Mouse (Mus musculus) CH12.LX (cell line): ENCODE measurements at regions not wholly inside any gene's neighbourhood (a gene's known extent, or its start where the extent isn't known, plus 50 kb on each side); places are given as distances from the start of the nearest gene placed in this dataset.

Experiments used
- DNase-seq: peaks from one replicate; pipeline ENCODE4 v3.0.0-alpha.2; 2013; ENCODE audit errors: extremely low read depth
- H3K27ac ChIP-seq: 2 replicates; pipeline ENCODE4 v1.5.1; 2012; ENCODE audit warnings: low read depth, mild to moderate bottlenecking, control low read depth, moderate library complexity; ENCODE audit not compliant: insufficient read depth
- H3K27me3 ChIP-seq: replicated peaks from 2 replicates; pipeline ENCODE3; 2012; ENCODE audit warnings: inconsistent platforms
- H3K36me3 ChIP-seq, 2 experiments: replicated peaks in 1 of 2; 2 replicates each; pipeline versions ENCODE3 to v1.6.1; 2012; ENCODE audit warnings: inconsistent platforms in 1 of 2, low read length in 1 of 2, mild to moderate bottlenecking in 1 of 2, mixed read lengths in 1 of 2, moderate library complexity in 1 of 2; ENCODE audit not compliant: control insufficient read depth in 1 of 2, insufficient read depth in 1 of 2
- H3K4me1 ChIP-seq, 2 experiments: 2 replicates each; pipeline ENCODE4 v1.6.1; 2012; ENCODE audit warnings: inconsistent platforms in 1 of 2, moderate library complexity in 1 of 2; ENCODE audit not compliant: insufficient read depth in 2 of 2, control insufficient read depth in 1 of 2
- H3K4me2 ChIP-seq: 2 replicates; pipeline ENCODE4 v1.6.1; 2012; ENCODE audit warnings: low read depth, mild to moderate bottlenecking, control low read depth; ENCODE audit not compliant: poor library complexity, insufficient read depth, severe bottlenecking
- H3K4me3 ChIP-seq, 3 experiments: fragments of 150-350 bp in 1 of 3; sonication (generic) in 1 of 3; replicated peaks in 1 of 3; 2 replicates each; pipeline versions ENCODE3 to v1.5.1; 2011 to 2012; ENCODE audit warnings: low read depth in 2 of 3, low read length in 2 of 3, mild to moderate bottlenecking in 2 of 3, moderate library complexity in 2 of 3, control low read depth in 1 of 3, improper control_type of control experiment in 1 of 3, inconsistent platforms in 1 of 3, mixed read lengths in 1 of 3; ENCODE audit not compliant: poor library complexity in 1 of 3
- H3K79me2 ChIP-seq: replicated peaks from 2 replicates; pipeline ENCODE4 v1.6.1; 2012; ENCODE audit warnings: mild to moderate bottlenecking, moderate library complexity; ENCODE audit not compliant: control insufficient read depth, poor library complexity, insufficient read depth, severe bottlenecking; ENCODE audit errors: extremely low read depth
- H3K9ac ChIP-seq: 2 replicates; pipeline ENCODE4 v1.6.1; 2012; ENCODE audit warnings: low read depth, mild to moderate bottlenecking, control low read depth, moderate library complexity; ENCODE audit not compliant: insufficient read depth
- H3K9me3 ChIP-seq: replicated peaks from 2 replicates; pipeline ENCODE3; 2012; ENCODE audit warnings: low read length, inconsistent platforms, mixed read lengths
- CTCF ChIP-seq, 2 experiments: IDR thresholded peaks in 1 of 2; conservative IDR thresholded peaks in 1 of 2; 2 replicates each; pipeline ENCODE4 v1.5.1; 2011 to 2012; ENCODE audit warnings: low read depth in 2 of 2, low read length in 2 of 2, improper control_type of control experiment in 1 of 2, inconsistent platforms in 1 of 2, mild to moderate bottlenecking in 1 of 2, moderate library complexity in 1 of 2
- E2F4 ChIP-seq: IDR thresholded peaks from 2 replicates; pipeline ENCODE4 v1.6.1; 2011; ENCODE audit warnings: low read depth, low read length, improper control_type of control experiment; ENCODE audit not compliant: insufficient replicate concordance
- ELF1 ChIP-seq: IDR thresholded peaks from 2 replicates; pipeline ENCODE4 v1.6.1; 2014; ENCODE audit warnings: low read depth, mild to moderate bottlenecking, inconsistent platforms, low read length, improper control_type of control experiment
- ETS1 ChIP-seq: conservative IDR thresholded peaks from 2 replicates; pipeline ENCODE4 v1.6.1; 2012; ENCODE audit warnings: low read depth, mild to moderate bottlenecking, inconsistent platforms, low read length, improper control_type of control experiment, moderate library complexity
- GABPA ChIP-seq: IDR thresholded peaks from 2 replicates; pipeline ENCODE4 v1.6.1; 2012; ENCODE audit warnings: low read depth, low read length, improper control_type of control experiment, inconsistent platforms; ENCODE audit not compliant: insufficient replicate concordance
- HCFC1 ChIP-seq: IDR thresholded peaks from 2 replicates; pipeline ENCODE4 v1.6.1; 2012; ENCODE audit warnings: low read depth, mild to moderate bottlenecking, inconsistent platforms, low read length, improper control_type of control experiment
- IRF4 ChIP-seq: IDR thresholded peaks from 2 replicates; pipeline ENCODE4 v1.6.1; 2014; ENCODE audit warnings: low read depth, mild to moderate bottlenecking, inconsistent platforms, low read length, improper control_type of control experiment
- JUND ChIP-seq: conservative IDR thresholded peaks from 2 replicates; pipeline ENCODE4 v1.6.1; 2011; ENCODE audit warnings: low read depth, low read length, improper control_type of control experiment
- MAX ChIP-seq: IDR thresholded peaks from 2 replicates; pipeline ENCODE4 v1.6.1; 2011; ENCODE audit warnings: low read length, improper control_type of control experiment
- MAZ ChIP-seq: IDR thresholded peaks from 2 replicates; pipeline ENCODE4 v1.6.1; 2012; ENCODE audit warnings: low read depth, mild to moderate bottlenecking, inconsistent platforms, low read length, improper control_type of control experiment, moderate library complexity
- MEF2A ChIP-seq: IDR thresholded peaks from 2 replicates; pipeline ENCODE4 v1.6.1; 2014; ENCODE audit warnings: low read depth, mild to moderate bottlenecking, inconsistent platforms, low read length, improper control_type of control experiment, borderline replicate concordance
- MYC ChIP-seq: IDR thresholded peaks from 2 replicates; pipeline ENCODE4 v1.6.1; 2011; ENCODE audit warnings: low read depth, mild to moderate bottlenecking, improper control_type of control experiment, low read length
- NELFE ChIP-seq: IDR thresholded peaks from 2 replicates; pipeline ENCODE4 v1.6.1; 2011; ENCODE audit warnings: low read depth, low read length, improper control_type of control experiment
- NRF1 ChIP-seq: IDR thresholded peaks from 2 replicates; pipeline ENCODE4 v1.6.1; 2014; ENCODE audit warnings: low read depth, mild to moderate bottlenecking, inconsistent platforms, low read length, improper control_type of control experiment, moderate library complexity
- PAX5 ChIP-seq: IDR thresholded peaks from 2 replicates; pipeline ENCODE4 v1.6.1; 2012; ENCODE audit warnings: low read length, inconsistent platforms, mixed read lengths
- POLR2A ChIP-seq: IDR thresholded peaks from 2 replicates; pipeline ENCODE4 v1.6.1; 2011; ENCODE audit warnings: low read depth, mild to moderate bottlenecking, improper control_type of control experiment, low read length
- POLR2AphosphoS2 ChIP-seq: IDR thresholded peaks from 2 replicates; pipeline ENCODE4 v1.6.1; 2011; ENCODE audit warnings: low read depth, low read length, improper control_type of control experiment
- RAD21 ChIP-seq: IDR thresholded peaks from 2 replicates; pipeline ENCODE4 v1.6.1; 2011; ENCODE audit warnings: low read depth, mild to moderate bottlenecking, low read length, improper control_type of control experiment, moderate library complexity
- SMC3 ChIP-seq: IDR thresholded peaks from 2 replicates; pipeline ENCODE4 v1.6.1; 2011; ENCODE audit warnings: low read depth, low read length, improper control_type of control experiment
- TCF12 ChIP-seq: IDR thresholded peaks from 2 replicates; pipeline ENCODE4 v1.6.1; 2014; ENCODE audit warnings: low read depth, mild to moderate bottlenecking, inconsistent platforms, low read length, improper control_type of control experiment
- USF1 ChIP-seq: IDR thresholded peaks from 2 replicates; pipeline ENCODE4 v1.6.1; 2014; ENCODE audit warnings: low read depth, mild to moderate bottlenecking, inconsistent platforms, low read length, improper control_type of control experiment
- USF2 ChIP-seq: conservative IDR thresholded peaks from 2 replicates; pipeline ENCODE4 v1.6.1; 2011; ENCODE audit warnings: low read depth, low read length, improper control_type of control experiment
- ZC3H11A ChIP-seq: IDR thresholded peaks from 2 replicates; pipeline ENCODE4 v1.6.1; 2012; ENCODE audit warnings: low read depth, mild to moderate bottlenecking, inconsistent platforms, low read length, improper control_type of control experiment
- ZKSCAN1 ChIP-seq: IDR thresholded peaks from 2 replicates; pipeline ENCODE4 v1.6.1; 2012; ENCODE audit warnings: low read depth, inconsistent platforms, low read length, improper control_type of control experiment, borderline replicate concordance
- ZMIZ1 ChIP-seq: IDR thresholded peaks from 2 replicates; pipeline ENCODE4 v1.6.1; 2012; ENCODE audit warnings: low read depth, mild to moderate bottlenecking, inconsistent platforms, low read length, improper control_type of control experiment
- ZNF384 ChIP-seq: IDR thresholded peaks from 2 replicates; pipeline ENCODE4 v1.6.1; 2012; ENCODE audit warnings: low read depth, low read length, improper control_type of control experiment, inconsistent platforms
- dilution Hi-C: fragments of 300-500 bp; cut with MboI; formaldehyde crosslinking; loops from 2 replicates; pipeline ENCODE4 v1.14.3; 2020; ENCODE audit warnings: low sequenced_read_pairs; ENCODE audit not compliant: extremely low pct_unique_long_range_greater_than_20kb, extremely low pct_ligation_motif_present
- in situ Hi-C: fragments of 300-500 bp; cut with MboI; formaldehyde crosslinking; loops from 3 replicates; pipeline ENCODE4 v1.14.3; 2019; ENCODE audit warnings: low sequenced_read_pairs, low pct_ligation_motif_present, low pct_unique_long_range_greater_than_20kb, mixed read lengths

- H3K79me2 ChIP-seq: no peaks in the 10 kb centered on the region
- H3K36me3 ChIP-seq: no peaks in the 10 kb centered on the region
- in situ Hi-C loops: no loop called here
- H3K4me1 ChIP-seq: no peaks in the 10 kb centered on the region
- H3K9ac ChIP-seq: no peak overlapping the region
- H3K4me2 ChIP-seq: no peak overlapping the region
- no peak overlapping the region for H3K27ac ChIP-seq
- no peak for TF ChIP-seq PAX5
- TF ChIP-seq, all 38 proteins: peak for 0
- no peak for DNase-seq
- Histone ChIP-seq H3K4me3 (no peak overlapping the region), H3K27me3 (no peaks in the 10 kb centered on the region), H3K9me3 (no peaks in the 10 kb centered on the region)
- dilution Hi-C loops: no loop called here
Measured at GRCm38 (mm10) chr3:57218431-57218830, 83.4 kb downstream of the Tm4sf1 start.

- H3K4me3 ChIP-seq: no peak overlapping the region
- no peaks in the 10 kb centered on the region for H3K27me3 ChIP-seq
- in situ Hi-C loops: loop anchor here (10.0 kb wide), 1 partner anchor 1199 kb away; no protein-coding TSS in a partner anchor
- TF ChIP-seq JUND: no peak
- TF ChIP-seq ZC3H11A: no peak
- peak in 1 of 2 experiments; percentile 73; a peak in 3 of 4 replicates for TF ChIP-seq CTCF (conservative IDR thresholded peaks at IDR 0.05 in 1 of 2, IDR thresholded peaks at IDR 0.05 in 1 of 2; ENCODE audit: low read depth in 2 of 2, low read length in 2 of 2)
- TF ChIP-seq USF2: no peak
- TF ChIP-seq MAZ: no peak
- no peak for TF ChIP-seq POLR2A
- no peak for TF ChIP-seq GABPA
- TF ChIP-seq NELFE: no peak
- no peak for TF ChIP-seq ZNF384
- peak; percentile 84 for TF ChIP-seq RAD21
- no peak for TF ChIP-seq ELF1
- TF ChIP-seq SMC3: peak; percentile 61
- H3K4me1 ChIP-seq: no peaks in the 10 kb centered on the region
- H3K79me2 ChIP-seq: no peaks in the 10 kb centered on the region
- peak; percentile 45 for DNase-seq
- no peak overlapping the region for H3K27ac ChIP-seq
- H3K9me3 ChIP-seq: no peaks in the 10 kb centered on the region
- H3K36me3 ChIP-seq: no peaks in the 10 kb centered on the region
- dilution Hi-C loops: no loop called here
- no peak overlapping the region for H3K4me2 ChIP-seq
- H3K9ac ChIP-seq: no peak overlapping the region
Measured at GRCm38 (mm10) chr3:57204066-57204723, 97.6 kb downstream of the Tm4sf1 start.

- Histone ChIP-seq H3K36me3 (no peaks in the 10 kb centered on the region), H3K9ac (no peak overlapping the region), H3K4me3 (no peak overlapping the region), H3K4me1 (no peaks in the 10 kb centered on the region), H3K4me2 (no peak overlapping the region), H3K27me3 (no peaks in the 10 kb centered on the region), H3K27ac (no peak overlapping the region), H3K9me3 (no peaks in the 10 kb centered on the region), H3K79me2 (no peaks in the 10 kb centered on the region)
- in situ Hi-C loops: loop anchor here (10.0 kb wide), 1 partner anchor 1199 kb away; no protein-coding TSS in a partner anchor
- DNase-seq: no peak
- dilution Hi-C loops: no loop called here
- no peak for TF ChIP-seq ETS1
- no peak for TF ChIP-seq ZKSCAN1
- no peak for TF ChIP-seq MYC
- TF ChIP-seq ZMIZ1: no peak
- TF ChIP-seq GABPA: no peak
- no peak for TF ChIP-seq E2F4
- no peak for TF ChIP-seq POLR2AphosphoS2
- TF ChIP-seq MAZ: no peak
- no peak for TF ChIP-seq MAX
- TF ChIP-seq USF1: no peak
- no peak for TF ChIP-seq ZNF384
- no peak for TF ChIP-seq TCF12
- TF ChIP-seq NRF1: no peak
- TF ChIP-seq POLR2A: no peak
- TF ChIP-seq HCFC1: no peak
- TF ChIP-seq MEF2A: no peak
- no peak for TF ChIP-seq IRF4
Measured at GRCm38 (mm10) chr3:57203418-57203817, 98.4 kb downstream of the Tm4sf1 start.
